Mouse (Mus musculus) mesoderm, embryonic 11.5 days (tissue): Measurements from ENCODE around the gene Slco4a1.
A peak's percentile ranks its signal among the peaks of the same experiment; 100 is the strongest.

Source experiments
- DNase-seq: peaks from one replicate; pipeline ENCODE4 v3.0.0-alpha.2; 2012; ENCODE audit warnings: low read depth, low spot score

Gene Slco4a1

DNA sequence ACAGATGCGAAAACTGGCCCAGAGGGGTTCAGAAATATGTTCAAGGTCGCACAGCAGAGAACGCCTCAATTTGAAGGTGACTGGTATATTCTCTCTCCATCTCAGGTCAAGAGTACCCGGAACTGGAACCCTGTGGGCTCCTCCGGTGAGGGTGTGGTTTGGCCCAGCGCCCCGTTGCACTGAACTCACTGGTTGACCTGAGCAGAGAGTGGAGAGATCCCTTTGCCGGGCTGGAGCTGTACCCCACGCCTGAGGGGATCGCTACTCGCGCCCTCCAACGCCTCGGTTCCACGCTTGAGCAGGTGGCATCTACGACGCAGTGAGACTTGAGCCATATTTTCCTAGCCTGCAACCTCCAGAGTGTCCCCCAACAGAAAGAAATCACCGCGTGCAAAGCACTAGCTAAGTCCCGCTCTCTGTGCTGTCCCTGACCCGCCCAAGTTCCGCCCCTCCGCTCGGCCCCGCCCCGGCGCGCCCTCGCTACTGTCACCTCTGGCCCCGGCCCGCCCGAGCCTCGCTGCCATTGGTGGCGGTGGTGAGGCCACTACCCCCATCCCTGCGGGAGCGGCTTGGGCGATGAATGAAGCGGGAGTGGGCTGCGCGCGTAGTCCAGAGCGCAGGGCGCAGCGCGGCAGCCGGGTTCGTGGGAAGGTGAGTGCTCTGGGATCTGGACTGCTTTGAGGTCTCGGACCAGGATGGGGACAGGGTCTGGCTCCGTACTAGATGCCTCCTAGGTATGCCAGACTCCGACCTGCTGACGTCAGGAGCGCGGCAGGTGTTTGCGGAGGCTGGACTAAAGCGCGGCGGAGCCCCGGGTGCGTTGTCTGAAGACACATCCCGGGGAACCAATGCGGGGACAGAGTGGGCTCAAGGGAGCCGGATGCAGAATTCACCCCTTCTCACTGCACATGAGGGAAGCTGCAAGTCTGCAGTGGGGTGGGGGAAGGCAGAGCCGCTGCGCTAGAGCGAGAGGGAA lies at the start of gene Slco4a1:
Slco4a1 (plus strand) TSS at position 523 of the 976 bp plus-strand sequence.
- DNase-seq = peak; percentile 84

DNA sequence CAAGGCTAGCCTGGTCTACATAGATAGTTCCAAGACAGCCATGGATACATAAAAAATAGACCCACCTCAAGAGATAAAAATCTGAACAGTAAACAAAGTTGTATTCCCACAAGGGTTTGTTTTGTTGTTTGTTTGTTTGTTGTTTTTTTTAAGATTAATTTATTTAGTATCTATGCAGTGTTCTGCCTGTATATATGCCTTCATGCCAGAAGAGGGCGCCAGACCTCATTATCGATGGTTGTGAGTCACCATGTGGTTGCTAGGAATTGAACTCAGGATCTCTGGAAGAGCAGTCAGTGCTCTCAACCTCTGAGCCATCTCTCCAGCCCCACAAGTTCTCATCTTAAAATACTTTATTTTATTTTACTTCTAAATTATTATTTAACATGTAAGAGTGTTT lies 47.6 kb upstream of the Slco4a1 start:
- DNase-seq = no peak

DNA sequence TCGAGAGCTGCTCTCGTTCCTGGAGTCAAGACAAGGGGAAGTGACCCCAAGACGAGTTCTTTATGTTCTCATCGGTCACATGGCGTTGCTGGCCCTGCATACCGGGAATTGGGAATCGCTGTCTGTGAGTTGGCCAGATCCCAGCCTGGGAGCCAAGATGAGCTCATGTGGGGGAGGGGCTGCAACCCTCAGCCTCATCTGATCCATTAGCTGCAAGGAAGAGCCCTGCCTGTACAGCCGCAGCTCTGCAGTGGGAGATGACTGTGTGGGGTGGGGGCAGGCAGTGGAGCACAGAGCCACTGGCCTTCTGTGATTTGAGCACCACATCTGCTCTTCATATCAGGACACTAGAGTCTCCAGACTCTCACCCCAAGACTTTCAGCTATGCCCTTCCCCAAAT lies 45.6 kb upstream of the Slco4a1 start:
- no peak for DNase-seq

DNA sequence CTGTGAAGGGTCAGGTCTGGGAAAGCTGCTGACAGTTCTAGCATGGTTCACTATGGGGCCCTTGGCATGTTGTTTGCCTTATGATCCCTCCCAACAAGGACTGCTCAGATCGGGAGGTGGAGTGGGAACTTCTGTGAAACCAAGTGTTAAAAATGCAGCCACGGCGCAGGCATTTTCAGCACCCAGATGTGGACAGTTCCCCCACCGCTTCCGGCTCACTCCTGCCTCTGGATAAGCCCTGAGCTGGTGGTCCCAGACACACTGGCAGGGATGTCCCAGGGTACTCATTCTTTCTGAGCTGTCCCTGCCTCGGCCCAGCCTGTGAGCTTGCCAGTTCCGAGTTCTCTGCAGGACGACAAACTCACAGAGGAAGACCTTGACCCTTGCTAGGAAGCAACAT lies 45.0 kb upstream of the Slco4a1 start:
- peak; percentile 60 for DNase-seq

DNA sequence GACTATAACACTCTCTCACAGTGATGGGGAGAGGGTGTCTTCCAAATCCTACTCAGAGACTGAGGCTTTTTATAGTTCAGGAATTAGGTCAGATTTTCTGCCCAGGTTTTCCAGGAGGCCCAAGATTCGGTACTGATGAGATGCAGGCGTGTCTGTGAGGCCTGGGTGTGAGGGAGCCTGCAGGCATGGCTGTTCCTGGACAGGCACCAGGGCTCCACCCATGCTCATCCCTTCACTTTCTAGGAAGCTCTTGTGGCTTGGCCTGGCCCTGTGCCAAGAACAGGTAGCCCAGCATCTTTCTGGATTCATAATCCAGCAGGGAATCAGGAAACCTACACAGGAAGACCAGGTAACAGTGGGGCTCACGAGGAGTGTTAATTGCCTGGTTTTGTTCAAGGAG lies 40.4 kb upstream of the Slco4a1 start:
- no peak for DNase-seq

DNA sequence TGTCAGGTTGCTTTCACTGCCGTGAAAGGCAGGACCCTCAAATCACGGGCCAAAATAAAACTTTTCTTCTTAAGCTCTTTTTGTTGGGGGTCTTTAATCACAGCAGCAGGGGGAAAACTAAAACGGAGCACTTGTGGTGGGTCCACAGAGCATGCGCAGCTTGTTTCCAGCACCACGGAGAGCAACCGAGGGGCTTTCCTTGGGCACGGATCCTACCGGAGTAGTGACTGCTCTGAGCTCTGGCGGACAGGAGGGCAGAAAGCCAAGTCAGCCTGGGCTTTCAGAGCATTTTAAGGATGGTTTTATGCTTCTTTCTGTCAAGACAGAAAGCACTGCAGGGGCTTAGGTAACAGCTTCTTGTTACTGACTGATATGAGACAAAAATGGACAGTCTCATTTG lies 38.3 kb upstream of the Slco4a1 start:
- DNase-seq = peak; percentile 66

DNA sequence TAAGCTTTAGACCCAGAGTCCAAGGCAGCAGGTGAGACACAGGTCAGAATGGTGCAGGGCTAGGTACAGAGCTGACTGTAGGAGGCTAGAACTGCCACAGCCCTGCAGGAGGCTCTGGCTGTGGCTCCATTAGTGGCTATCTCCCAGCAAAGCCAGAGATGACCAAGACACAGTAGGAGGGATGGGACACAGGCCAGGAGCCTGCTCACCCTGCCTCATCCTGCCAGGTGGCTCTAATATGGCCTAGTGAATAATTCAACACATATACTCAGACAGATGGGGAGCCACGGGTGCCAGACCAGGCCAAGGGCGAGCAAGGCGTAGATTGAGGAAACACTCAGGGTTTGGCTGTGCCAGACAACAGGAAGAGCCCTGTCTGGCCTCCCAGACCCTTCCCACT lies 35.4 kb upstream of the Slco4a1 start:
- no peak for DNase-seq

DNA sequence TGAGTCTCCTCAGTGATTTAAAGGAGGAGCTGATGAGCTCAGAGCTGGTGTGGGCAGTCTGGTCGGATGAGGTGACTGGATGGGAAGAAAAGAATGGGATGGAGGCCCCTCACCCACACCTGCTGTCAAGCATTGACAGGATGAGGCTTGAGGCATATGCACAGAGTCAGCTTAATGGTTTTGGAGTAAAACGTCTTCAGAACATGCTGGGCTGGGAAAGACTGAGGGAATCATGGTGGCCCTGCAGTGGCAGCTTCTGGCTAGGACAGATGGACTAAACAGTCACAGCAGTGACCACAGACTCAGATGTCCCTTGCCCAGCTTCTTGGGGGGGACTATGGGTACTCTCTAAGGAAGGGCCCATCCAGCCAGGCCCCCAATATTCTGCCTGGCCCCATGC lies 30.9 kb upstream of the Slco4a1 start:
- DNase-seq = no peak

DNA sequence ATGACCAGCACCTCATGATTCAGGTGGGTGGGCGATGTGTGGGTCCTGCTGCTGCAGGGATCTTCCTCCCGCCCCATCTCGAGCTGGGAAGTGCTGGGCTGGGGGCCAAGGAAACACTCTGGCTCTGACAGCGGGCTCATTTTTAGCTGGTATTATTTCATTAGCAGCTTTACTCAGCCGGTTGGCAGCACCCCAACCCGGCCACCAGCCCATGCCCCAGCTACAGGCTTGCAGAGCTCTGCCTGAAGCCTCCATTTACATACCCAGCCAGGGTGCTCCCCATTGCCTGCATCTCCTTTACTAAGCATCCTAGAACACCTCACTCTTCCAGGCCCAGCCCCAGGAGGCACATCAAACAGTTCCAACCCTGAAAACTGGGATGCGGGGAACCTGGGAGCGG lies 29.0 kb upstream of the Slco4a1 start:
- DNase-seq = no peak

DNA sequence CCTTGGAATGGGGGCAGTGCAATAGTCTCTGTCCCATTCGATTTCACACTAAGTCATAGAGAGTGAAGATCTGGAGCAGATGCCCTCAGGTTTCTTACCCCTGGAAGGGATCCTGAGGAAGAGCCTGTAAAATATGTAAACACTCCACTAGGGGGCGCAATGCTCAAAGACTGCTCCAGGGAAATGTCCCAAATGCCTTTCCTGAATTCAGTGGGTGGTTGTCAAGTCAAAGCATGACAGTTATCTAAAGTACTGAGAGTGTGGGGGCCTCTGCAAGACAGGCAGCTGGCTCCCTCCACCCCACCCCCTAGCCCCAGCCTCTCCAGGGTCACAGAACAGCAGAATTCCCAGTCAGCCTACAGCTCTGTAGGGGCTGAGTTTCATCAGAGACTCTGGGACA lies 27.7 kb upstream of the Slco4a1 start:
- DNase-seq = peak; percentile 36

DNA sequence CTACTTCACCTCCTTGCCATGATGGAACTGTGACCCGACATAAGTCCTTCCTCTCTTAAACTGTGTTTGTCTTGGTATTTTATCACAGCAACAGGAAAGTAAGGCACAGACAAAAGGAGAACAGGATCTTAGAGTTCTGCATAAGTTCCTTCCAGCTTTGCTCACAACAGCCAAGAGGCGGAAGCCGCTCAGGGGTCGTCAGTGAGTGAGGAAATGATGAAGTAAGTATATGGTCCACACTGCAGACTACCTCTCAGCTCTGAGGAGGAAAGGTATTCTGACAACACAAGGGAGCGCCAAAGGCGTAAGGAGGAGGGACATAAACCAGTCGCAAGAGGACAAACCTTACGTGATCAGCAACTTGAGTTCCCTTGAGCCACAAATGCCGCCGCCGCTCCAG lies 25.4 kb upstream of the Slco4a1 start:
- DNase-seq = no peak

DNA sequence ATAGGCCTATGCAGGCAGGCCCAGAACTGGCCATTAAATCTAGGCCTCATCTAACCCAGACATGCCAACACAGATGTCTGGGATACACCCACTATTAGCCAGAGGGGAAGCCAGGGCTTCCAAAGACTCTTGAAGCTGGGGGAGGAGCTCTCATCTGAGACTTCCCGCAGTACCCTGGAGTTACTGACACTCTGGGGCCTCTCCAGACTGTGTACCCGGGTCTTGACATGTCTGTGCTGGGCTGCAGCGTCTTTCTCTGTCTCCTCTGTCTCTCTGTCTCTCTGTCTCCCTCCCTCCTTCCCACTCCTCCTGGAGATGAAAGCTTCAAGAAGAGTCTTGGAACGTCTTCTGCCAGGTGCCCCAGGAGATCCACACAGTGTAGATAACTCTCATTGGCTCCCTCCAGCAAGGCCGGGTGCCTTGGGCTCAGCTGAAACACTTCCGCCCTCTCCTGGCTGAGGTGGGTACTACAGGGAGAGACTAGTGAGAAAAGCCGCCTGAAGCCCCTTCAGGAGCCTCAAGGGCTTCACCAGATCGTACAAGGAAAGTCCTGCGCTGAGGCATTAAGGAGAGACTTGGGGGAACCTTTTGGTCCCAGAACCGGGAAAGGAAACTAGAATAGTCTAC lies 23.9 kb upstream of the Slco4a1 start:
- peak; percentile 88 for DNase-seq

DNA sequence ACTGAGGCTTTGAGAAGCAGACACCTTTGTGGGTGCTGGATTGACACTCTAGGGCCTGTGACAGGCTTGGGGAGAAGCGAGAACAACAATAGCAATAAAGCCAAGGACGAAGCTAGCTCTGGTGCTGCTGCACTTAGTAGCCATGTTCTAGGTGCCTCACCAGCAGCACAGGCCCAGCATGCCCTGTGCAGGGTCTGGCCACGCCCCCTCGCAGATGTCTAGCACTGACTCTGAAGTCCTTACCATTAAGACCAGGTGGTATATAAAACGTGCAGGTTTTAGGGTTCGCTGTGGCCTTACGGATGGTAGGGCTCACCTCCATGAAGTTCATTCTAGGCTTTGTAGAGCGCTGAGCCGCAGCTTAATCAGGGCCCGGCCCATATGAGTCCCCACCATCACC lies 23.3 kb upstream of the Slco4a1 start:
- DNase-seq = no peak

DNA sequence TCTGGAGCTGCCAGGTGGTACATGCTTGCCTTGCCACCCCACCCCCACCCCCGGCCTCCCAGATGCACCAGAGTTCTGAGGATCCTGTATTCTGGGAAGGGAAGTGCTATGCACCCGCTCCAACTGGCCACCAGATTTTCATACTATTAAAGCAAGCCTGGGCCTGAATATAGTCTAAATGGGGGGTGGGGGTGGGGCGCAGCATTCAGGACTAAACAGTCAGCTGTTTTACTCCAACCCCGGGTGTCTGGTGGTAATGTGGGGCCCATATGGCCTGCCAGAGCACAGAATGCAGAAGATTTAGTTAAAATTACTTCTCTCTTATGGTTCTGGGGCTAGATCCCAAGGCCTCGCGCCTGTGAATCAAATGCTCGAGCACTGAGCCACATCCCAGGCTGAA lies 22.7 kb upstream of the Slco4a1 start:
- DNase-seq = no peak

DNA sequence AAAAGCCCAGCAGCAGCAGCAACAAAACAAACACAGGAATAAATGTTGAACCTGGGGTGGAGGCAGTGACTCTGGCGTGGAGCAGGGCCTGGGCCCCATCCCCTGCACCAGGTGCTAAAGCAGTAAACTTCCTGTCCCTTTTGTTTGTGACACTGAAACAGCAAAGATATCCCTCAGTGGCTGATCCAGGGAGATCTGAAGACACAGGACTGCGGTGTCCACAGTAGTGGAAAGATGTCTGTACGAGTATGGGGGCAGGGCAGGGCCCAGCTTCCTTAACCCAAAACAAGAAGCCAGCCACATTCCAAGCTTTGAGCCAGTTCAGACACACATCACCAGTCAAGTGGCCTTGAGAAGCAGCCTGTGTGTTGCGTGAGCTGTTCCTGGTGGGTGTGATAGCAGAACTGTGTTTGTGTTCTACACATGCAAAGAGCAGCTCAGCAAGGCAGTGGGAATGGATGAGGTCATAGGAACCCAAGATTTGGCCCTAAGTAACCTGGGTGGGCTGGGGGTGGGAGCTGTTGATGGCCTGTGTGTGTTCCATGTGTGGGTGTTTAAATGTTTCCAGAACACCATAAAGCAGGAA lies 20.6 kb upstream of the Slco4a1 start:
- DNase-seq = no peak

DNA sequence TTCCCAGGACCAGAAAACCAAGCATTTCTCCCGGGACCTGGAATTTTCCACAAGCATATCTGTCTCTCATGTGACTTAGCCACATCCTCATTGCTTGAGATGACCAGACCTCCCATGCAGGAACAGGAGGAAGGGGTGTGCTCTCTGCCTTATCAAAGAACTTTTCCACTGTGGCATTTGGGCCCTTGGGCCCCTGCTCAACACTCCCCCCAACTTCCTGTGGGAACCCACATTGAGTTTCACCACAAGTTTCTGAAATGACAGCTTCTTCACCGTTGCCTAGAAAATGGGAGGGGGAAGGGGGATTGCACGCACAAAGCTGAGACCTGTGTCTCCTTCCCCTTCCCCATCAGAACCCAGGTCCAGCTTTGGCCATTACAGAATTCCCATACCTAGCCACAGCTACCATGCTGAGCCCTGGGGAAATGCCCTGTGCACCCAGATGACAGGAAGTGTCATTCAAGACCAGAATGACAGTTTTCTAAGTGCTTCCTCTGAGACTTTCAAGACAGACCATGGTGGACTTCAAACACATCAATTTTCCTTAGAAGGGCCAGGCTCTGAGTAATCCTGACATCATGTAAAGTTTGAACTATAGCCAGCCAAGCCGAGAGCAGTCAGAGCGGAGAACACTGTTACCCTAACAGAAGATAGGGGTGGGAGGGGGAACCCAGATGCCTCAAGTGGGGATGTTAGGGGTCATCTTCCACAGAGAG lies 18.7 kb upstream of the Slco4a1 start:
- no peak for DNase-seq

DNA sequence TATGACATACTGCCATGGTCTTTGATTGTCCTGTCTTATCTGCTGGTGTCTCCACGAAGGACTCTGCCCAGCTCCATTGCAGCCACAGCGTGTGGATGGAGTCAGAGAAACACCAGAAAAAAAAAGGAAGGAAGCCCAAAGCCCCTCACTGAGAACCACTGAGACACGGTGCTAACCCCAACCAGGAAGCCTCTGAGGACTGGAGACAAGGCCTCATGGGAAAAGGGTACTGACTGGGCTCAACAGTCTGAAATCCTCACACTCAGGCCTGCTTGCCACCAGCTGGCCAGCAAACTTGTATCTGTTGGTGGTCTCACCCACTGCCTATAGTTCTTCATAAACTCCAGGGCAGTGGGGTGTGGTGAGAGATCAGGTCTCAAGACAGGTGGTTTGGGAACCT lies 16.3 kb upstream of the Slco4a1 start:
- DNase-seq = no peak

DNA sequence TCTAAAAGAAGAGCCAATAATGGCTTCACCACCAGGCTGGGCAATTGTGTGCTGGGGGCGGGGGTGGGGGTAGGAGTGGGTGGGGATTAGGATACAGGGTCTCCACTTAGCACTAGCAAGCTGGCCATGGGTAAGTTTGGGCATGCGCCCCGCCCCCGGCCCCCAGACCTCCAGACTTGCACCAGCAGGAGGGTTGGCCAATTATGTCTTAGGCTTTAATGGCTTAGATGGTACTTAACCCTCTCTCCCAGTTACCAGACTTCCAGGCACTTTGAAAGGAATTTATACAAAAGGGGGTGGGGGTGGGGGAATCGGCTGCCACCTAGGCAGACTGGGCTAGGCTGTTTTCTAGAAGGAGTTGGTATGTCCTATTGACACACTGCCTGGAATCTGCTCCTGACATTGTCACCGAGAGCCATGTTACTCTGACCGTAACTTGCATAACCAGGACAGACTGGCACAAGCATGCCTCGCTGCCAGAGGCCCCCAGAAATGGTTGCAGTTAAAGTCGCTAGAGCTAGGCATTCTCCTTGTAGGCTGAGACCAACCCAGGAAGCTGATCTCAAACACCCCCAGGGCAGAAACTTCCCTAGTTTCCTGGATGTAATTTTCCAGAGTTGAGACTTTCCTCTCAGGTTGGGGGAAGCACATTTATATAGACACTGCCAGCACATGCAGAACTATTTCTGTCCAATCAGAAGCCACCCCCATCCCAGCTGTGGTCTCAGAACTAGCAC lies 15.3 kb upstream of the Slco4a1 start:
- DNase-seq = no peak

DNA sequence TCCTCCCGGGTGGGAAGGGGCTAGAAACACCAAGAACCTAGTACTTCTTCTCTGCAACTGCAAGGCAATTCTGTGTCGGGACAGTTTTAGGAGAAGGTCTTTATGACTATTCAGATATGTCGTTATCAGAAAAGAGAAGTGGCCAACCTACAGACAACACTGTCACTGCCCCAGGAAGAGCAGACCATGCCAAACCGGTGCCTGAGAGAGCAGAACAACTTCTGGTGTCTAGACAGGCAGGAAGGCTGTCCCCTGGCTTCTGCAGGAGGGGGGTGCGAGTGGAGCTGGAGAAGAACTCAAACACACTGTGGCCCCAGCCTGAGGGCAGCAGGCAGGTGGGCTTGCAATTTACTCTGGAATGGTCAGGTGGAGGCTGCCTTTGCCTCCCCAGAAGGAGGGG lies 14.0 kb upstream of the Slco4a1 start:
- no peak for DNase-seq

DNA sequence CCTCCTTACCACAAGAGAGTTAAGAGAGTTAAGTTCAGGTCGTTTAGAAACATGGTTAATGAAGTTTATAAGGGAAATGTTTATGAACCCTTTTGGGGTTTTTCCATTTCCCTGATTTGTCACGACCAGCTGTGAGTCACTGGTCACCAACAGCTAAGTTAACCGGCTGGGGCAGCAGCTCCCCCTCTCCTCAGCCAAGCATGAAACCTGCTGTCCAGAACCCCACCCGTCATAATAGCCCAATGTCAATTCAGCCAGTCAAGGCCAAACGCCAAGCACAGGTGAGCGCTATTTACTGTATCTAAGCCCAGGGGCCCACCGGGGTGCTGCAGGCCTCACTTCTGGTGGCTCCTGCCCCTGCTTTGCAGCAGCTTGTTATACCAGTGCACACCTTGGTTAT lies 12.2 kb upstream of the Slco4a1 start:
- no peak for DNase-seq
